Mouse (Mus musculus) hindlimb bud, embryonic 11.5 days (tissue): ENCODE results near the gene A530016L24Rik.

ENCODE experiments used
- DNase-seq: peaks from one replicate; pipeline ENCODE4 v3.0.0-alpha.2; 2012; ENCODE audit warnings: low read depth, low spot score; ENCODE audit errors: extremely low spot score

The A530016L24Rik gene

GRCm38 (mm10) chr12:112546110-112546509 lies 56.9 kb downstream of the A530016L24Rik start:
- no peak for DNase-seq

- no peak for DNase-seq
Measured at GRCm38 (mm10) chr12:112549287-112549686, 60.0 kb downstream of the A530016L24Rik start.
